Mouse (Mus musculus): Measurements from ENCODE around the gene Vcam1. TPM values are rescaled to one million over a fixed set of nuclear protein-coding genes. Genes with fewer than 3 reads are reported as not detected.

Vcam1 gene
- total and polyA plus RNA-seq, 2 experiments = 1.9 to 16.9 TPM

GRCm38 (mm10) chr3:116094288-116094687 is 35.2 kb downstream of the Vcam1 start:
- no peak overlapping the region for H3K4me3 ChIP-seq (ENCODE audit: insufficient read depth, low read depth, low read length)
- H3K27ac ChIP-seq (replicated peaks; ENCODE audit: insufficient read depth, low read depth, low read length) = no peak overlapping the region
- no peaks in the 10 kb centered on the region for H3K79me2 ChIP-seq (ENCODE audit: control insufficient read depth, insufficient read depth, low read length)
- H3K36me3 ChIP-seq (ENCODE audit: control insufficient read depth, insufficient read depth, low read length) = no peaks in the 10 kb centered on the region
- no peak overlapping the region for H3K9ac ChIP-seq (ENCODE audit: low read depth, low read length)
- TF ChIP-seq CTCF (IDR thresholded peaks at IDR 0.05; ENCODE audit: low read depth, low read length) = no peak
- TF ChIP-seq POLR2A (IDR thresholded peaks at IDR 0.05; ENCODE audit: extremely low read depth, insufficient read depth, low read length) = no peak
- WGBS = 89% methylated on average over 2 of the region's 2 CpGs
- no peak for DNase-seq (ENCODE audit: extremely low read depth, low read depth, low spot score)
- no peaks in the 10 kb centered on the region for H3K27me3 ChIP-seq (ENCODE audit: control insufficient read depth, insufficient read depth, low read length)
- H3K4me1 ChIP-seq (ENCODE audit: control insufficient read depth, insufficient read depth, low read length) = no peaks in the 10 kb centered on the region

DNA sequence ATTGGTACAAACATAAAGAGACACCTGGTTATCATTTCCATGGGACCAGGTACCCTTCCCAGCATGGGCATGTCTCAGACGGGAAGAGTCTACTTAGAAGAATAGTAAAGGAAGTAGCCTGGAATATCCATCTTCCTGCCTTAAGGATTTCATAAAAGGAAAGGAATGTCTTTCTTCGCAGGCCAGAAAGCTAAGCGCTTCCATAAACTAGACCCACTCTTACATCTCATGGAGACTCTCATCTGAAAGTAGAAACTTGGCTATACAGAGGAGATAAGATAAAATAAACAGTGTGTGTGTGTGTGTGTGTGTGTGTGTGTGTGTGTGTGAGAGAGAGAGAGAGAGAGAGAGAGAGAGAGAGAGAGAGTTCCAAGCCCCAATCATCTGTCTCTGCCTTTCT is 36.9 kb downstream of the Vcam1 start:
- Histone ChIP-seq H3K36me3 (ENCODE audit: control insufficient read depth, insufficient read depth, low read length) (no peaks in the 10 kb centered on the region), H3K27me3 (ENCODE audit: control insufficient read depth, insufficient read depth, low read length) (peaks cover 2% of the 10 kb centered on the region; the same call in 1 of the 2 replicates), H3K4me3 (ENCODE audit: insufficient read depth, low read depth, low read length) (no peak overlapping the region), H3K4me1 (ENCODE audit: control insufficient read depth, insufficient read depth, low read length) (no peaks in the 10 kb centered on the region), H3K79me2 (ENCODE audit: control insufficient read depth, insufficient read depth, low read length) (no peaks in the 10 kb centered on the region), H3K27ac (replicated peaks; ENCODE audit: insufficient read depth, low read depth, low read length) (no peak overlapping the region), H3K9ac (ENCODE audit: low read depth, low read length) (no peak overlapping the region)
- 76% methylated on average over 3 of the region's 3 CpGs for WGBS
- no peak for TF ChIP-seq CTCF (IDR thresholded peaks at IDR 0.05; ENCODE audit: low read depth, low read length)
- no peak for TF ChIP-seq POLR2A (IDR thresholded peaks at IDR 0.05; ENCODE audit: extremely low read depth, insufficient read depth, low read length)
- no peak for DNase-seq (ENCODE audit: extremely low read depth, low read depth, low spot score)

DNA sequence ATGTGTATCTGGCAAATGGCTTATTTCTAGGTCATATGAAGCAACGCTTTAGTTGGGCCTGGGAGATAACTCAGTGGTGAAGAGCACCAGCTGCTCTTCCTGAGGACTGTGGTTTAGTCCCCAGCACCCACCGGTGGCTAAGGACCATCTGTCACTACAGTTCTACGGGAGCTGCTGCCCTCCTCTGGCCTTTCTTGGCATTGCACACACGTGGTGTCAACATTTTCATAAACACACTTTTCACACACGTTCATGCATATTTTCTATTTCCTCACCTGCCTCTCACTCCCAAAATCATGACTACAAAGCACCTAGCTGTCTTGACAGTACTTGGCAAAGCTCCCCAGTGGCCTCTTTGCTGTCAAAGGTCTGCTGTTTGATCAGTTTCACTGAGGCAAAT is 37.8 kb downstream of the Vcam1 start:
- WGBS = 95% methylated on average over 5 of the region's 5 CpGs

GRCm38 (mm10) chr3:116085962-116086361 is 43.5 kb downstream of the Vcam1 start:
- TF ChIP-seq POLR2A (IDR thresholded peaks at IDR 0.05; ENCODE audit: extremely low read depth, insufficient read depth, low read length) (no peak), CTCF (IDR thresholded peaks at IDR 0.05; ENCODE audit: low read depth, low read length) (no peak)
- Histone ChIP-seq H3K36me3 (ENCODE audit: control insufficient read depth, insufficient read depth, low read length) (no peaks in the 10 kb centered on the region), H3K27me3 (ENCODE audit: control insufficient read depth, insufficient read depth, low read length) (peaks cover 2% of the 10 kb centered on the region; the same call in 1 of the 2 replicates), H3K27ac (replicated peaks; ENCODE audit: insufficient read depth, low read depth, low read length) (no peak overlapping the region), H3K4me3 (ENCODE audit: insufficient read depth, low read depth, low read length) (no peak overlapping the region), H3K79me2 (ENCODE audit: control insufficient read depth, insufficient read depth, low read length) (no peaks in the 10 kb centered on the region), H3K9ac (ENCODE audit: low read depth, low read length) (no peak overlapping the region), H3K4me1 (ENCODE audit: control insufficient read depth, insufficient read depth, low read length) (no peaks in the 10 kb centered on the region)
- WGBS = 87% methylated on average over 4 of the region's 4 CpGs
- DNase-seq (ENCODE audit: extremely low read depth, low read depth, low spot score) = no peak

More for the DNA sequence above, 37.8 kb downstream of the Vcam1 start:
- H3K79me2 ChIP-seq (ENCODE audit: control insufficient read depth, insufficient read depth, low read length) = no peaks in the 10 kb centered on the region
- H3K4me1 ChIP-seq (ENCODE audit: control insufficient read depth, insufficient read depth, low read length) = no peaks in the 10 kb centered on the region
- H3K27ac ChIP-seq (replicated peaks; ENCODE audit: insufficient read depth, low read depth, low read length) = no peak overlapping the region
- H3K4me3 ChIP-seq (ENCODE audit: insufficient read depth, low read depth, low read length) = no peak overlapping the region
- no peak for DNase-seq (ENCODE audit: extremely low read depth, low read depth, low spot score)
- no peak overlapping the region for H3K9ac ChIP-seq (ENCODE audit: low read depth, low read length)
- no peak for TF ChIP-seq POLR2A (IDR thresholded peaks at IDR 0.05; ENCODE audit: extremely low read depth, insufficient read depth, low read length)
- peak; percentile 12; the same call in 1 of the 2 replicates for TF ChIP-seq CTCF (IDR thresholded peaks at IDR 0.05; ENCODE audit: low read depth, low read length)
- peaks cover 2% of the 10 kb centered on the region; the same call in 1 of the 2 replicates for H3K27me3 ChIP-seq (ENCODE audit: control insufficient read depth, insufficient read depth, low read length)
- no peaks in the 10 kb centered on the region for H3K36me3 ChIP-seq (ENCODE audit: control insufficient read depth, insufficient read depth, low read length)

DNA sequence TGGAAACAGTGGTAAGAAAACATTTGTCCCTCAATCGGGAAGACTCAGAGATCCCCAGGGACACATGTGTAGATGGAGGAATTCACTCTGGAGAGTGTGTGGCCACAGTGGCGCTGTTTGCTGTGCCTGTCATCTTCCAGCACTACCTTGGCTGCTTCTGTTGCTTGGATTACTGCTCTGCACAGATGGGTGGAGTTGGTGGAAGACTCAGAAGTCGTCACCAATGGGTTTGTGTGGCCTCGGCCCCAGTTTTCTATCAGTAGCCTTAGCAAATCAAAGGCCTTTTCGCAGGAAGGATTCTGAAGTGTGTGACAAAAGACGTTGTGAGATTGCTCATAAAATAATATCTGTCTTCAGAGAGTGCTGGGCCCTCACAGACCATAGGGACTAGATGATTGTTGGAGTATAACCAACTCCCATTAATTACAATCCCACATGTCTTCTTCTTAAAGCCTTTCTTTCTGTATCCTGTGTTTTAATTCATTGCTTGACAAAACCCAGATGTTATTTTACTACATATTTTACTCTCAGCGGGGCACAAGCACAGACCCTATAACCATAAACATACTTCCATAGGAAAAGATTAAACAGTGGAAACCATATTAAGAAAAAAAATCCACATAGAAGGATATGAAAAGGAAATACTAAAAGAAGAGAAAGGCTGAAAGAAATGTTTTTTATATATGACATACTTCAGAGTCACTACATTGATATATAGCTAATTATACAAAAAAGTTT is 48.4 kb downstream of the Vcam1 start:
- H3K4me1 ChIP-seq (ENCODE audit: control insufficient read depth, insufficient read depth, low read length) = no peaks in the 10 kb centered on the region
- no peaks in the 10 kb centered on the region for H3K79me2 ChIP-seq (ENCODE audit: control insufficient read depth, insufficient read depth, low read length)
- WGBS = 69% methylated on average over 7 of the region's 7 CpGs
- no peak overlapping the region for H3K27ac ChIP-seq (replicated peaks; ENCODE audit: insufficient read depth, low read depth, low read length)
- H3K9ac ChIP-seq (ENCODE audit: low read depth, low read length) = no peak overlapping the region
- no peaks in the 10 kb centered on the region for H3K27me3 ChIP-seq (ENCODE audit: control insufficient read depth, insufficient read depth, low read length)
- TF ChIP-seq CTCF (IDR thresholded peaks at IDR 0.05; ENCODE audit: low read depth, low read length) = no peak
- TF ChIP-seq POLR2A (IDR thresholded peaks at IDR 0.05; ENCODE audit: extremely low read depth, insufficient read depth, low read length) = no peak
- H3K36me3 ChIP-seq (ENCODE audit: control insufficient read depth, insufficient read depth, low read length) = no peaks in the 10 kb centered on the region
- H3K4me3 ChIP-seq (ENCODE audit: insufficient read depth, low read depth, low read length) = no peak overlapping the region
- no peak for DNase-seq (ENCODE audit: extremely low read depth, low read depth, low spot score)

DNA sequence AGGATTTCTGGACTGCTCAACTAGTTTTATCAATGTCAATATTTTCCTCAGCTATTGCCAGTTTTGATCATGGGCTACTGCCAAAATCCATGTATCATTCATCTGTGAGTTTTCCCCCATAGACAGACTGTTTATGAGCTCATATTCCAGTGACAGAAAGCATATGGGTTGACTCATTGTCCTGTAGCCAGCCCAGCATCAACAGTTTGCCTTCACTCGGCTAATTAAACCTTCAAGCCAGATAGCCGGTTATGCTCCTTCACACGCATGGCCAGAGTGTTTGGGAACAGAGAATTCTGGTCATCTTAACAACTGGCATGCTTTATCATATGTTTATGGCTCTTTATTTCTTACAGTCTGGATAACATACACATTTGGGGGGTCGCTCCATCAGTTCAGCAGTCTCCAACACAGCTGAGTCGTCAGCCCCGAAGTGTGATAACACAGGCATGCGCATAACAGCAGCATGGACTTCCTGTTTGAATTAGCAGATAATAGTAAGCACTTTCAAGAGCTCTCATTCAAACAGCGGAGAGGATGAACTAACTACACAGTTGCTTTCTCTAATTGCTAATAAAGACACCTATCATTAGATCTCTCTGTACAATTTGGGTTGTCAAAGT is 49.2 kb downstream of the Vcam1 start:
- H3K27ac ChIP-seq (replicated peaks; ENCODE audit: insufficient read depth, low read depth, low read length) = no peak overlapping the region
- H3K36me3 ChIP-seq (ENCODE audit: control insufficient read depth, insufficient read depth, low read length) = no peaks in the 10 kb centered on the region
- H3K27me3 ChIP-seq (ENCODE audit: control insufficient read depth, insufficient read depth, low read length) = no peaks in the 10 kb centered on the region
- TF ChIP-seq POLR2A (IDR thresholded peaks at IDR 0.05; ENCODE audit: extremely low read depth, insufficient read depth, low read length) (no peak), CTCF (IDR thresholded peaks at IDR 0.05; ENCODE audit: low read depth, low read length) (no peak)
- peak; percentile 32 for DNase-seq (ENCODE audit: extremely low read depth, low read depth, low spot score)
- WGBS = 71% methylated on average over 8 of the region's 8 CpGs
- no peak overlapping the region for H3K9ac ChIP-seq (ENCODE audit: low read depth, low read length)
- no peaks in the 10 kb centered on the region for H3K4me1 ChIP-seq (ENCODE audit: control insufficient read depth, insufficient read depth, low read length)
- no peak overlapping the region for H3K4me3 ChIP-seq (ENCODE audit: insufficient read depth, low read depth, low read length)
- no peaks in the 10 kb centered on the region for H3K79me2 ChIP-seq (ENCODE audit: control insufficient read depth, insufficient read depth, low read length)
